Mouse (Mus musculus) stomach, postnatal 0 days (tissue): ENCODE measurements around the gene Atp7a. TPM values are rescaled to one million over a fixed set of nuclear protein-coding genes. Genes with fewer than 3 reads are reported as not detected.
"Not testable (repeated sequence)": the region's sequence is repeated elsewhere in the genome, so short reads cannot be mapped to it uniquely, and the experiment has no call there.

Experiments used
- ATAC-seq: fragments of 200-750 bp; cut with Nextera tagmentation; 2 replicates; pipeline ENCODE4 v1.8.0; 2017; ENCODE audit not compliant: low FRiP score, low TSS enrichment
- DNase-seq: peaks from one replicate; pipeline ENCODE4 v3.0.0-alpha.2; 2016; ENCODE audit warnings: low spot score
- H3K27ac ChIP-seq: fragments of 300-500 bp; sonication (generic); replicated peaks from 2 replicates; pipeline ENCODE4 v1.5.1; 2014; ENCODE audit warnings: mild to moderate bottlenecking, control low read depth
- H3K27me3 ChIP-seq: fragments of 300-500 bp; sonication (generic); 2 replicates; pipeline ENCODE4 v1.6.1; 2014; ENCODE audit warnings: low read length; ENCODE audit not compliant: control insufficient read depth, insufficient read depth
- H3K36me3 ChIP-seq: fragments of 300-500 bp; sonication (generic); 2 replicates; pipeline ENCODE4 v1.6.1; 2014; ENCODE audit warnings: low read length, mixed read lengths; ENCODE audit not compliant: control insufficient read depth, insufficient read depth
- H3K4me1 ChIP-seq: fragments of 300-500 bp; sonication (generic); replicated peaks from 2 replicates; pipeline ENCODE4 v1.6.1; 2014; ENCODE audit warnings: antibody characterized with exemption; ENCODE audit not compliant: control insufficient read depth, insufficient read depth
- H3K4me2 ChIP-seq: fragments of 300-500 bp; sonication (generic); replicated peaks from 2 replicates; pipeline ENCODE4 v1.6.1; 2014; ENCODE audit warnings: low read depth, mild to moderate bottlenecking, control low read depth, moderate library complexity
- H3K4me3 ChIP-seq: fragments of 300-500 bp; sonication (generic); 2 replicates; pipeline ENCODE4 v1.5.1; 2014; ENCODE audit warnings: low read depth, low read length, control low read depth
- H3K9ac ChIP-seq: fragments of 300-500 bp; sonication (generic); 2 replicates; pipeline ENCODE4 v1.6.1; 2014; ENCODE audit warnings: mild to moderate bottlenecking, low read length, control low read depth, mixed read lengths
- H3K9me3 ChIP-seq: fragments of 300-500 bp; sonication (generic); 2 replicates; pipeline ENCODE4 v1.6.1; 2016; ENCODE audit warnings: low read length; ENCODE audit not compliant: control insufficient read depth
- CTCF ChIP-seq: IDR thresholded peaks from 2 replicates; pipeline ENCODE4 v1.5.1; 2016; ENCODE audit warnings: antibody characterized with exemption, low read depth, mild to moderate bottlenecking, moderate library complexity
- EP300 ChIP-seq: optimal IDR thresholded peaks from 2 replicates; pipeline ENCODE3; 2016; ENCODE audit warnings: antibody characterized with exemption
- WGBS: fragments of 180-500 bp; shearing (Covaris S2); extraction: QIAGEN DNeasy Blood & Tissue Kit; methylation state at CpG from one replicate; pipeline ENCODE4 v1.1.7; 2014; 5-methylcytosine and 5-hydroxymethylcytosine counted together
- polyA plus RNA-seq: library from polyadenylated mRNA; unstranded; fragments of >200 nt; fragmentation: Nextera tagmentation; extraction: Ambion mirVana; gene quantifications from 2 replicates; pipeline ENCODE4 v1.2.1, GENCODE M21; 2015

Atp7a gene
- polyA plus RNA-seq, 1 experiment from 2014 or later: 11.4 TPM

GRCm38 (mm10) chrX:106045928-106046327, 18.9 kb downstream of the Atp7a start:
- Histone ChIP-seq H3K4me3 (no peak overlapping the region), H3K36me3 (no peaks in the 10 kb centered on the region), H3K27me3 (no peaks in the 10 kb centered on the region), H3K4me2 (0 out of 2 replicates have a peak overlapping the region, but pooled peaks have one; percentile 20), H3K9me3 (no peaks in the 10 kb centered on the region), H3K27ac (peak overlapping the region; percentile 49; the same call in 1 of the 2 replicates), H3K9ac (no peak overlapping the region), H3K4me1 (no peaks in the 10 kb centered on the region; the same call in 1 of the 2 replicates)
- TF ChIP-seq EP300 (no peak), CTCF (no peak)
- ATAC-seq: no peak; the same call in 1 of the 2 replicates
- 53% methylated on average over 9 of the region's 9 CpGs for WGBS
- no peak for DNase-seq

DNA sequence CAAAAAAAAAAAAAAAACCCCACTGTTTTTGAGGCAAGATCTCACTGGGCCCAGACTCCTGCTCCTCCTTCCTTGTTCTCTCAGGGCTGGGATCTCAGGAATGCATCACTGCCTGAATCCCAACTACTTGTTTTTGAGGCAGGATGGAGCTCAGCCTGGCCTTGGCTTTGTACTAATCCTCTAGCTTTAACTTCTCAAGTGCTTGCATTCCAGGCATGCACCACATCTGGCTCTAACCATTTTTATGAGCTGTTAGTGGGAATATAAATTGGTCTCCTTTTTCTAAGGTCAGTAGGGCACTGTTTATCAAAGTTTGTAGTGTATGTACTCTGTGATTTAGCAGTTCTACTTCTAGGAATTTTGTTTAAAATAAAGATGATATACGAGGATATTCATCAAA, 21.1 kb downstream of the Atp7a start:
- no peaks in the 10 kb centered on the region; the same call in 1 of the 2 replicates for H3K4me1 ChIP-seq
- ATAC-seq (peak; percentile 49; the same call in 1 of the 2 replicates), DNase-seq (no peak)
- H3K4me3 ChIP-seq: no peak overlapping the region
- no peaks in the 10 kb centered on the region for H3K9me3 ChIP-seq
- WGBS: 37% methylated on average over 1 of the region's 1 CpGs
- no peak overlapping the region for H3K4me2 ChIP-seq
- TF ChIP-seq EP300 (no peak), CTCF (no peak)
- H3K9ac ChIP-seq: no peak overlapping the region
- H3K27me3 ChIP-seq: no peaks in the 10 kb centered on the region
- no peaks in the 10 kb centered on the region for H3K36me3 ChIP-seq
- H3K27ac ChIP-seq: no peak overlapping the region

DNA sequence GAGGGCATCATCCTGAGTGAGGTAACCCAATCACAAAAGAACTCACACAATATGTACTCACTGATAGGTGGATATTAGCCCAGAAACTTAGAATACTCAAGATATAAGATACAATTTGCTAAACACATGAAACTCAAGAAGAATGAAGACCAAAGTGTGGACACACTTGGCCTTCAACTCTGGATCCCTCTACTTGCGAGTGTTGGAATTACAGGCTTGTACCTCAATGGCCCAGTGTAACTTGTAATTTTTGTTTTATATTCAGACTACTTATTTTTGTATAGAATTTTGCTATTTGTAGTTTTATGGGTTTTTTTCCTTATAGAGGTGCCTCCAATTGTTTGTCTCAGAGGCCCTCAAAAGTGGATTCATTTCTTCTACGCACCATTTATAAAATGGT, 50.8 kb downstream of the Atp7a start:
- H3K27me3 ChIP-seq, DNase-seq, ATAC-seq, H3K9me3 ChIP-seq, H3K27ac ChIP-seq, H3K4me3 ChIP-seq, H3K36me3 ChIP-seq, H3K4me2 ChIP-seq, H3K4me1 ChIP-seq, H3K9ac ChIP-seq: not testable (repeated sequence)
- 89% methylated on average over 2 of the region's 2 CpGs for WGBS
- peak; percentile 32 for TF ChIP-seq CTCF

DNA sequence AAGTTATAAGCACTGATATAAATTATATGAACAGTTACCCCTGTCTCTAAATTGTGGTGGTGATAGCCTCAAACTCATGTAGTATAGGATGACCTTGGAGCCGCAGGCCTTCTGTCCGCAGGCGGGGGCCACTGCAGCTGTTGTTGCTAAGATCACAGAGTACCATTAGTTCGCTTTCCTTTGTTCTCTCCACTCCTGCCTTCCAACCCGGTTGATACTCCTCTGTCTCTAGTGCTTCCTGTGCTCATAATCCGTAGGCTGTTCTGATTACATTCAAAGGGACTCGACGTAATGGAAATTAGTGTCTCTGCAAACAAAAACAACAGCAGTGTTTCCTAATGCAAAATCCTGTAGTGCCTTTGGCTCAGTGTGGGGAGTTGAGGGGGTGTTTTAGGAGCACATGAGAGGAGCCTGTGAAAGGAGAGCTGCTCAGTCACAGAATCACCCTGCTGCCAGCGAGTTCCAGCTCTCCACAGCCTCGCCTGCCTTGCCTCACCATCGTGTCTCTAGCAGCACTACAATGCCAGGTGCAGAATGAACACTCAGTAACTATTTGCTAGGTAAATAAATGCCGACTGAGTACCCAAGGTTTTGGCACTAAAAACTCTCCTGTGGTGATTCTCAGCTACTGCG, 53.9 kb downstream of the Atp7a start:
- DNase-seq: peak; percentile 39
- peak; percentile 78 for ATAC-seq
- H3K9me3 ChIP-seq: no peaks in the 10 kb centered on the region
- 44% methylated on average over 13 of the region's 13 CpGs for WGBS
- no peaks in the 10 kb centered on the region for H3K4me1 ChIP-seq
- H3K4me3 ChIP-seq: no peak overlapping the region
- no peak overlapping the region for H3K4me2 ChIP-seq
- no peaks in the 10 kb centered on the region for H3K27me3 ChIP-seq
- peak overlapping the region; percentile 31; the same call in 1 of the 2 replicates for H3K27ac ChIP-seq
- no peak overlapping the region for H3K9ac ChIP-seq
- no peaks in the 10 kb centered on the region for H3K36me3 ChIP-seq
- TF ChIP-seq CTCF (no peak), EP300 (no peak)

- H3K9ac ChIP-seq: no peak overlapping the region
- H3K4me1 ChIP-seq: no peaks in the 10 kb centered on the region
- no peaks in the 10 kb centered on the region for H3K27me3 ChIP-seq
- no peaks in the 10 kb centered on the region for H3K9me3 ChIP-seq
- no peak overlapping the region for H3K4me2 ChIP-seq
- TF ChIP-seq CTCF (no peak), EP300 (no peak)
- DNase-seq (no peak), ATAC-seq (no peak)
- H3K27ac ChIP-seq: no peak overlapping the region
- H3K36me3 ChIP-seq: no peaks in the 10 kb centered on the region
- no peak overlapping the region for H3K4me3 ChIP-seq
Observed at GRCm38 (mm10) chrX:106082518-106082917, 55.4 kb downstream of the Atp7a start.

- no peak overlapping the region for H3K9ac ChIP-seq
- no peak overlapping the region for H3K4me2 ChIP-seq
- no peak overlapping the region for H3K27ac ChIP-seq
- no peaks in the 10 kb centered on the region for H3K9me3 ChIP-seq
- no peak for ATAC-seq
- no peak for TF ChIP-seq CTCF
- no peak for TF ChIP-seq EP300
- no peak for DNase-seq
- no peak overlapping the region for H3K4me3 ChIP-seq
- 71% methylated on average over 3 of the region's 3 CpGs for WGBS
- no peaks in the 10 kb centered on the region for H3K36me3 ChIP-seq
- H3K27me3 ChIP-seq: no peaks in the 10 kb centered on the region
- no peaks in the 10 kb centered on the region for H3K4me1 ChIP-seq
Observed at GRCm38 (mm10) chrX:106085132-106085531, 58.1 kb downstream of the Atp7a start.
